Mouse (Mus musculus): ENCODE results near the gene Akt1s1.

Gene Akt1s1

DNA sequence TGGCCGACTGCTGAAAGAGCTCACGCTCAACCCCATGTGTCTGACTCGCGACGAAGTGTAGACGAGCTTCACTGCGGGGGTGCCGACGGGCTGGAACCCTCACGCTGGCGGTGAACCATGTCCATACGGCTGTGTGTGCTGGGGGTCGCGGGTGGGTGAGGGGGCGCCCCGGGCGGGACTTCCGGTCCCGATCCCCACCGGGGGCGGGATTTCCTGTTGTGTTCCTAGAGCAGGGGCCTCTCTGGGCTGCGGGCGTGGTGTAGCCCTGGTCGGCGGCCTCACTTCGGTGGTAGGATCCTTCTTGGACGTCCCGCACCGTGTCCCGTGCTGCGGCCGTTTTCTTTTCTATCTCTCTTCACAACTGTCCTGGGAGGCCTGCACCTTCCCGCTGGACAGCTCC, 1.4 kb downstream of the Akt1s1 start:
- in situ Hi-C loops (cut with MboI; ENCODE audit: low pct_unique_long_range_greater_than_20kb in 1 of 2, low sequenced_read_pairs in 2 of 2, unreplicated experiment in 1 of 2): loop anchor here in 1 of 2 experiments (10.0 kb wide), 1 partner anchor 295 kb away; the partner anchor contains the start of gene Nr1h2

DNA sequence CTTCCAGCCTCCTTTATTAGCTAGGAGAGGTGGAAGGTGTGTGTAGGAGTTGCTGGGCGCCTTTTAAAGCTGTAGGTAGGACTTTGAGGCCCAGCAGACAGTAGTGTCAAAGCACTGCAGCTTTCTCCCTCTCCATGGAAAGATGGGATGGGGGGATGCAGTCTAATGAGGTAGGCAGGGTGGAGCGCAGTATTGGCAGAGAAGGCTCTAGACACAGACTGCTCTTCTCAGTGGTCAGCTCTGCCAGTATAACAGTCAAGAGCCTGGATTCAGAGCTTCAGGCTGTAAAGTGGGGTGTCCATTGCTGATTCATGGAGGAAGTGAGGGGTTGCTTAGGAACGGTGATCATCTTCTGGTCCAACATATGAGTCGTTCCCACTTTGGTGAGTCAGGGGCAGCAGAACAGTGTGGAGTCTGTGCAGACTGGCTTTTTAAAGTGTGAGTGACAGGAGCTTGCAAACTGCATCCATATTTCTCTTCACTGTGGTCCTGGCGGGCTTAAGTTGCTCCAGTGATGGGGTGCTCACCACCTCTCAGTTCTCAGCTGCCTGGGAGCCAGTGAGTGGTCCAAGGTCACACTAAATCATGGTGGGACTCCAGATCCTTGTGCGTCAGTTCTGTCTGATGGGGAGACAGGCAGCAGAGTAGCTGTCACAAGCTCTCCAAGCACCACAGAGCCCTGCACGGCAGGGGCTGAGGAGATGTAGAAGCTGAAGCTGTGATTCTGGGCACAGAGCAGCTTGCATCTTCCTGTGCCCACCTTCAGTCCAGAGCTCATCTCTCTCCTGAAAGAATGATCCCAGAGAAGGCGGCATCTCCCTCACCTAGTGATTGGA, 2.2 kb downstream of the Akt1s1 start:
- in situ Hi-C loops (cut with MboI; ENCODE audit: low pct_unique_long_range_greater_than_20kb in 1 of 2, low sequenced_read_pairs in 2 of 2, unreplicated experiment in 1 of 2): loop anchor here in 1 of 2 experiments (10.0 kb wide), 1 partner anchor 296 kb away; the partner anchor contains the start of gene Nr1h2

DNA sequence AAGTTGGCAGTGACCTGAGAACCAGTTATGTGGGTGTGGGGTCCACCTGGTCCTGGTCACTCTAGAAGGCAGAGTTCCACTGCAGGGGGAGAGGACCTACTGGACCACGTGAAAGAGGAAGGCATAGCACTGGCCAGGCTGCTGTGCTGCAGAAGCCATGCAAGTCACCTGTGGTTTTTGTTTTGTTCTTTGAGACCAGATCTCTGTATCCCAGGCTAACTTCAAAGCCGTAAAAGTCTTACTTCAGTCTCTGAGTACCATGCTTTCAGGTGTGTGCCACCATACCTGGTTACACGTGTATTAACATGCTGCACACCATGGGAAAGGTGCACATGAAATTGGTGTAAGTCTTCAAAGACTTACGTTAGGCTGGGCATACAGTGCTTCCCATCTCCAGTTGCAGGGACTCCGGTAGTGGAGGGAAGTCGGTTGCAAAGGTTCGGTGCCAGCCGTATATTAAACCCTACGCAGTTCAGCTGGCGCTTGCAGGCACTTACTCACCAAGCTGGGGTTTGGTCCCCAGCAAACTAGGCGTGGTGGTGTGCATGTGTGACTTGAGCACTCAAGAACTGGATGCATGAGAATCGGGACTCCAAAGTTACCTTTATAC, 2.9 kb downstream of the Akt1s1 start:
- in situ Hi-C loops (cut with MboI; ENCODE audit: low pct_unique_long_range_greater_than_20kb in 1 of 2, low sequenced_read_pairs in 2 of 2, unreplicated experiment in 1 of 2): loop anchor here in 1 of 2 experiments (10.0 kb wide), 1 partner anchor 297 kb away; the partner anchor contains the start of gene Nr1h2

DNA sequence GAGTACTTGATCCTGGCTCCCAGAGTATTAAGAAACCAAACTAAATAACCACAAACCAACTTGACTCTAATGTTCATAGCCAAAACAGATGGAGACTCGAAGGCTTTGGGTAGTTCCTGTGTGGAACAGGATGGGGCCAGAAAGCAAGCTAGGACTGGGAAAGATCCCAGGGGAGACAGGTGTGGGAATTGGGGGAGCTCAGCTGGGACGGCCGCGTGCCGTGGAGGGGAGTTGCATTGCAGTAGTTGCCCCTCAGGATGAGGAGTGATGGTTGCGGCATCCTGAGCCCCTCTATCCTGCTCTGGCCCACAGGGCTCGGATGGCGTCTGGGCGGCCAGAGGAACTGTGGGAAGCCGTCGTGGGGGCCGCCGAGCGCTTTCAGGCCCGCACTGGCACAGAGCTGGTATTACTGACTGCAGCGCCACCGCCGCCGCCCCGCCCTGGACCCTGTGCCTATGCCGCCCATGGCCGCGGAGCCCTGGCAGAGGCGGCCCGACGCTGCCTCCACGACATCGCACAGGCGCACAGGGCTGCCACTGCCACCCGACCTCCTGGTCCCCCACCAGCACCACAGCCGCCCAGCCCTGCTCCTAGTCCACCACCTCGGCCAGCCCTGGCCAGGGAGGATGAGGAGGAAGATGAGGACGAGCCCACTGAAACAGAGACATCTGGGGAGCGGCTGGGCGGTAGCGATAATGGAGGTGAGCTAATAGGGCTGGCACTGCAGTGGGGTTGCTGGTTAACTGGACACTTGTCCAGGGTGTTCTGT, 3.7 kb downstream of the Akt1s1 start:
- in situ Hi-C loops (cut with MboI; ENCODE audit: low pct_unique_long_range_greater_than_20kb in 1 of 2, low sequenced_read_pairs in 2 of 2, unreplicated experiment in 1 of 2): loop anchor here in 1 of 2 experiments (10.0 kb wide), 1 partner anchor 298 kb away; the partner anchor contains the start of gene Nr1h2

GRCm38 (mm10) chr7:44853065-44853464, 4.3 kb downstream of the Akt1s1 start:
- in situ Hi-C loops (cut with MboI; ENCODE audit: low pct_unique_long_range_greater_than_20kb in 1 of 2, low sequenced_read_pairs in 2 of 2, unreplicated experiment in 1 of 2): loop anchor here in 1 of 2 experiments (10.0 kb wide), 1 partner anchor 298 kb away; the partner anchor contains the start of gene Nr1h2

DNA sequence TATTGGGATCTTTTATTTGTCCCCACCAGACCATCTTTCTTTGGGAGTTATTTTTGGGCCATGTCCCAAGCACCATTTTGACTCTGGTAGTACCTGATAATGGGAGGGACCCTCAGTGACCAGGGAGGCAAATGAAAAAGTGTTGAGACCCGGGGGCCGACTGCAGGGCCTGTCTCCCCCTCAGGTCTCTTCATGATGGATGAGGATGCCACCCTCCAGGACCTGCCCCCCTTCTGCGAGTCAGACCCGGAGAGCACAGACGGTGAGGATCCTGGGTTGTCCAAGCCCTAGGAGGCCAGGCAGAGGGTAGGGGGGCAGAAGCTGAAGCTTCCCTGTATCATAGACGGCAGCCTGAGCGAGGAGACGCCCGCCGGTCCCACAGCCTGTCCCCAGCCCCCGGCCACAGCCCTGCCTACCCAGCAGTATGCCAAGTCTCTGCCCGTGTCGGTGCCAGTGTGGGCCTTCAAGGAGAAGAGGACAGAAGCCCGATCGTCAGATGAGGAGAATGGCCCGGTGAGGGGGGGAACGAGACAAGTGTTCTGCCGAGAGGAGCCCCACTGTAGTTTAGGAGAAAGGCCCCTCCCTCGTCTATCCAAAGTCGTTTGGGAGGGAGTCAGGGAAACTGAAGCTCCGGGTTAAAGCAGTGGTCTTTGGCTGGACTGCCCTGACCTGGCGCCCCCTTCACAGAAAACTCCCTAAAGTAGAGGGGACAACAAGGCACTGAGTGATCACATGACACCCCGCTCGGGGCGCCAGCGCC, 5.0 kb downstream of the Akt1s1 start:
- in situ Hi-C loops (cut with MboI; ENCODE audit: low pct_unique_long_range_greater_than_20kb in 1 of 2, low sequenced_read_pairs in 2 of 2, unreplicated experiment in 1 of 2): loop anchor here in 1 of 2 experiments (10.0 kb wide), 1 partner anchor 299 kb away; the partner anchor contains the start of gene Nr1h2

DNA sequence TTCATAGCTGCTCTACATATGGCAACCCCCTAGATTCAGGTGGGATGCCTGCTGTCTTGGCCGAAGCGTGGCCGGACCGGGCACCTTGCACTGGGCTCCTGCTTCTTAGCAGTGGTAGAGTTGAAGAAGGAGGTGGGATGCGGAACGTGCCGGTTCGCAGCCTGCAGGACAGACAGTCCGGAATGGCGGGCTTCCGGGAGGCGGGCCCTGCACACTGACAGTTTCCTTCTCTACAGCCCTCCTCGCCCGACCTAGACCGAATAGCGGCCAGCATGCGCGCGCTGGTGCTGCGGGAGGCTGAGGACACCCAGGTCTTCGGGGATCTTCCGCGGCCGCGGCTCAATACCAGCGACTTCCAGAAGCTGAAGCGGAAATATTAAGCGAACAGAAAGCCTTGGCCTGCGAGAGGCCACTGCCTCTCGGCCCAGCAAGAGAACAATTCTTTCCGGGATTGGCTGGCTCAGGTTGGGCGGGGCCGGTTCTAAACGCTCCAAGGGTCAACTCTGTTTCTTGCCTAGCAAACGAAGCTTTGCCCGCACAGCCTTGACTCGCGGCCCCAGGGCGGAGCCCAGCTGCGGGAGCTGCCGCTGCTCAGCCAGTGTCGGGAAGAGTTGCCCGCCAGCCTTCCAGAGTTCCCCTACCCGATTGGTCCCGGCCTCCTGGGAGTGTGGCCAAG, 5.7 kb downstream of the Akt1s1 start:
- in situ Hi-C loops (cut with MboI; ENCODE audit: low pct_unique_long_range_greater_than_20kb in 1 of 2, low sequenced_read_pairs in 2 of 2, unreplicated experiment in 1 of 2): loop anchor here in 1 of 2 experiments (10.0 kb wide), 1 partner anchor 300 kb away; the partner anchor contains the start of gene Nr1h2

GRCm38 (mm10) chr7:44855036-44855435, 6.2 kb downstream of the Akt1s1 start:
- in situ Hi-C loops (cut with MboI; ENCODE audit: low pct_unique_long_range_greater_than_20kb in 1 of 2, low sequenced_read_pairs in 2 of 2, unreplicated experiment in 1 of 2): loop anchor here in 1 of 2 experiments (10.0 kb wide), 1 partner anchor 300 kb away; the partner anchor contains the start of gene Nr1h2

GRCm38 (mm10) chr7:44856265-44856916, 7.6 kb downstream of the Akt1s1 start:
- in situ Hi-C loops (cut with MboI; ENCODE audit: low pct_unique_long_range_greater_than_20kb in 1 of 2, low sequenced_read_pairs in 2 of 2, unreplicated experiment in 1 of 2): loop anchor here in 1 of 2 experiments (10.0 kb wide), 1 partner anchor 302 kb away; the partner anchor contains the start of gene Nr1h2

DNA sequence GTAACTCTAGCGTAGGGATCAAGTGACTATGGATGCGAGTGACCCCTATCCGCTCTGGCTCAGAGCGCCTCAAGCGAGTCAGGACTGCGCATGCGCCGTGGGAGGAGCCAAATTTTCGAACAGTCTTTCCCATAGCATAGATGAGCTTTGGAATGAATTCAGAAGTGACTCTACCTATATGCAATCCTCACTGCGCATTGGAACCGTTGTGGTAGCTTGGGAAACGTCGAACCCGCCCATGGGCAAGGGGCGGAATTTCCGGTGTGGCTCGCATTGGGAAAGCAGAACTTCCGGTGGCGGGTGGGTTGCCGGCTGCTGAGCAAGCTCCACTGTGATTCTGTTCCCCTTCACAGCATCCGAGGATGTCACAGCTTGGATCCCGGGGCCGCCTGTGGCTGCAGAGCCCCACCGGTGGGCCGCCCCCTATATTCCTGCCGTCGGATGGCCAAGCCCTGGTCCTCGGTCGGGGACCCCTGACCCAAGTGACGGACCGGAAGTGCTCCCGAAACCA, 8.3 kb downstream of the Akt1s1 start, which contains the start of gene Pnkp:
Gene Pnkp, plus strand, starts transcription at position 98 of the 511 bp plus-strand sequence.
- in situ Hi-C loops (cut with MboI; ENCODE audit: low pct_unique_long_range_greater_than_20kb in 1 of 2, low sequenced_read_pairs in 2 of 2, unreplicated experiment in 1 of 2): loop anchor here in 1 of 2 experiments (10.0 kb wide), 1 partner anchor 302 kb away; the partner anchor contains the start of gene Nr1h2

DNA sequence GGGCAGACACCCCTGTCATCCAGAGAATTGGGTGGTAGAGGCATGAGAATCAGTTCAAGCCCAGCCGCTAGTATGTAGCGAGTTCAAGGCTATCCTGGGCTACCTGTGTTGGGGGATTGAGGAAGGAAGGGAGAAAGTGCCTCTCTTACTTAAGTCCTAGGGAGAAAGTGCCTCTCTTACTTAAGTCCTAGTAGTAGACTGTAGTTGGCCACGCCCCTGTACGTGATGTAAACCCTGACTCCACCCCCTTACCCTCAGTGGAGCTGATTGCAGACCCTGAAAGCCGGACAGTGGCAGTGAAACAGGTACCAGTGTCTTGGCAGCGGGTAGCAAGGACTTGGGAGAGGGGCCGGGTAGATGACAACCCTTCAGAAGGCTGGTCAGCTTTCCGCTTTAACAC, 9.1 kb downstream of the Akt1s1 start:
- in situ Hi-C loops (cut with MboI; ENCODE audit: low pct_unique_long_range_greater_than_20kb in 1 of 2, low sequenced_read_pairs in 2 of 2, unreplicated experiment in 1 of 2): loop anchor here in 1 of 2 experiments (10.0 kb wide), 1 partner anchor 303 kb away; the partner anchor contains the start of gene Nr1h2

DNA sequence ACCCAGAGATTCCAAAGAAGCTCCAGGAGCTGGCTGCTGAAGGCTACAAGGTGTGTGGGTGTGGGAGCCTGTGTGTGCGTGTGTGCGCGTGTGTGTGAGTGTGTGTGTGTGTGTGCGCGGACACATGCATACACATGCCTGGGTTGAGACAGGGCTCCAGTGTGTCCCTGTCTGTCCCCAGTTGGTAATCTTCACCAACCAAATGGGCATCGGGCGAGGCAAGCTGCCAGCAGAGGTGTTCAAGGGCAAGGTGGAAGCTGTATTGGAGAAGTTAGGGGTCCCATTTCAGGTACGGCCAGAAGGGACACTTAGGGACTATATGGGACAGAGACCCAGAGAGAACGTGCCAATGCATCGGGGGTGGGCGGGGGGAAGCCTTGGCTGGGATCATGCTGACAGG, 11.1 kb downstream of the Akt1s1 start:
- in situ Hi-C loops (cut with MboI; ENCODE audit: low pct_unique_long_range_greater_than_20kb in 1 of 2, low sequenced_read_pairs in 2 of 2, unreplicated experiment in 1 of 2): loop anchor here in 1 of 2 experiments (10.0 kb wide), 1 partner anchor 305 kb away; the partner anchor contains the start of gene Nr1h2

GRCm38 (mm10) chr7:44860576-44861428, 12.0 kb downstream of the Akt1s1 start:
- in situ Hi-C loops (cut with MboI; ENCODE audit: low pct_unique_long_range_greater_than_20kb in 1 of 2, low sequenced_read_pairs in 2 of 2, unreplicated experiment in 1 of 2): no loop called here

GRCm38 (mm10) chr7:44861429-44861816, 12.6 kb downstream of the Akt1s1 start:
- in situ Hi-C loops (cut with MboI; ENCODE audit: low pct_unique_long_range_greater_than_20kb in 1 of 2, low sequenced_read_pairs in 2 of 2, unreplicated experiment in 1 of 2): no loop called here

DNA sequence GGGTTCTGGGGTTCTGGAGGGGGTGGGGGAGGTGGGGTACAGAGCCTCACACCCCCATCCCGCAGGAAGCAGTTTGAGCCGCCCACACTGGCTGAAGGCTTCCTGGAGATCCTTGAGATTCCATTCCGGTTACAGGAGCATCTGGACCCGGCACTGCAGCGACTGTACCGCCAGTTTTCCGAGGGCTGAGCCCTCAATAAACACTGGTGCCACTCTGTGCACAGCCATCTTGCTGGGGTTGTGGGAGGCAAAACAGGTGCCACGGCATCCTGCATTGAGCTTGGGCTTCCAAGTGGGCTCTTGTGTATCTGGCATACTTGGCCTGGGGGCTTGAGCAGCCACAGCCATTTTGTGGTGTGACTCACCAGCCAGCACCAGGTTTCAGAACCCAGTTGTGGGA, 13.6 kb downstream of the Akt1s1 start:
- in situ Hi-C loops (cut with MboI; ENCODE audit: low pct_unique_long_range_greater_than_20kb in 1 of 2, low sequenced_read_pairs in 2 of 2, unreplicated experiment in 1 of 2): no loop called here

All from mouse embryonic stem cell (cell line).